Mouse (Mus musculus): ENCODE measurements around the gene Sst.

DNA sequence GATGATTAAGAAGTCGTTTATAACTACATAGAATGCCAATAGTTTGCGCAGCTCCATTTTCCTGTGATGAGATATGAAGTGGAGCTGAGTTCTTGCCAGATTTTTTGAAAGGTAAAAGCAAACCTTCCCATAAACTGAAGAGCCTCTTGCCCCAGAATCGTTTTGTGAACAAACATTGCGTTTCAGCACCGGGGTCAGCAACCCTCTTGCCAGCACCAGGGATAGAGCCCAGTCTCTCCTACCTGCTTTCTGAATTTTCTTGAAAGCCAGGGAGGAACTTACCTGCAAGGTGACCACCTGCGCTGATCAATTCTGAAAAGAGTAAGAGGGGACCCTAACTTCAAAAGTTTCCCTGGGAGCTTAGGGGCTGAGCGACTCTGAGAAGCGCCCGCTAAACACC is 607 bp downstream of the Sst start:
- TF ChIP-seq CTCF (IDR thresholded peaks at IDR 0.05; ENCODE audit: extremely low read depth, insufficient read depth, low read length) (no peak), POLR2A (IDR thresholded peaks at IDR 0.05; ENCODE audit: extremely low read depth, insufficient read depth, low read length) (no peak)

Measured in cortical plate, adult 2 months (tissue).